Mouse (Mus musculus): ENCODE data around the gene Atp5f1. TPM values are rescaled to one million over a fixed set of nuclear protein-coding genes. Genes with fewer than 3 reads are reported as not detected.

Gene Atp5f1
- polyA plus RNA-seq, 1 experiment: 148 TPM

- TF ChIP-seq CTCF (IDR thresholded peaks at IDR 0.05; ENCODE audit: borderline replicate concordance, control insufficient read depth, extremely low read depth, insufficient read depth, low read length, poor library complexity) (no peak), POLR2A (IDR thresholded peaks at IDR 0.05; ENCODE audit: control insufficient read depth, extremely low read depth, insufficient read depth, low read length, poor library complexity) (no peak)
- H3K27me3 ChIP-seq (ENCODE audit: control insufficient read depth, insufficient read depth, low read length): no peaks in the 10 kb centered on the region
- 86% methylated on average over 11 of the region's 11 CpGs for WGBS
- DNase-seq: no peak
- peaks cover 24% of the 10 kb centered on the region for H3K4me1 ChIP-seq (replicated peaks; ENCODE audit: control insufficient read depth, insufficient read depth, low read length)
- no peak overlapping the region for H3K4me3 ChIP-seq (ENCODE audit: control insufficient read depth, insufficient read depth, low read length)
- no peaks in the 10 kb centered on the region for H3K36me3 ChIP-seq (ENCODE audit: control insufficient read depth, insufficient read depth, low read length)
- H3K27ac ChIP-seq (ENCODE audit: control insufficient read depth, insufficient read depth, low read length): no peak overlapping the region
Observed at GRCm38 (mm10) chr3:105898861-105899260, 61.0 kb downstream of the Atp5f1 start.

- Histone ChIP-seq H3K4me1 (replicated peaks; ENCODE audit: control insufficient read depth, insufficient read depth, low read length) (peaks cover 26% of the 10 kb centered on the region), H3K36me3 (ENCODE audit: control insufficient read depth, insufficient read depth, low read length) (no peaks in the 10 kb centered on the region), H3K27ac (ENCODE audit: control insufficient read depth, insufficient read depth, low read length) (no peak overlapping the region), H3K4me3 (ENCODE audit: control insufficient read depth, insufficient read depth, low read length) (no peak overlapping the region), H3K27me3 (ENCODE audit: control insufficient read depth, insufficient read depth, low read length) (no peaks in the 10 kb centered on the region)
- TF ChIP-seq CTCF (IDR thresholded peaks at IDR 0.05; ENCODE audit: borderline replicate concordance, control insufficient read depth, extremely low read depth, insufficient read depth, low read length, poor library complexity) (no peak), POLR2A (IDR thresholded peaks at IDR 0.05; ENCODE audit: control insufficient read depth, extremely low read depth, insufficient read depth, low read length, poor library complexity) (no peak)
- WGBS: 10% methylated on average over 2 of the region's 2 CpGs
- no peak for DNase-seq
Observed at GRCm38 (mm10) chr3:105898325-105898724, 61.6 kb downstream of the Atp5f1 start.

- Histone ChIP-seq H3K4me3 (ENCODE audit: control insufficient read depth, insufficient read depth, low read length) (no peak overlapping the region), H3K27ac (ENCODE audit: control insufficient read depth, insufficient read depth, low read length) (no peak overlapping the region), H3K4me1 (replicated peaks; ENCODE audit: control insufficient read depth, insufficient read depth, low read length) (peaks cover 39% of the 10 kb centered on the region), H3K27me3 (ENCODE audit: control insufficient read depth, insufficient read depth, low read length) (no peaks in the 10 kb centered on the region), H3K36me3 (ENCODE audit: control insufficient read depth, insufficient read depth, low read length) (no peaks in the 10 kb centered on the region)
- WGBS: 92% methylated on average over 3 of the region's 3 CpGs
- TF ChIP-seq CTCF (IDR thresholded peaks at IDR 0.05; ENCODE audit: borderline replicate concordance, control insufficient read depth, extremely low read depth, insufficient read depth, low read length, poor library complexity) (no peak), POLR2A (IDR thresholded peaks at IDR 0.05; ENCODE audit: control insufficient read depth, extremely low read depth, insufficient read depth, low read length, poor library complexity) (no peak)
- DNase-seq: no peak
Observed at GRCm38 (mm10) chr3:105896811-105897210, 63.1 kb downstream of the Atp5f1 start.

GRCm38 (mm10) chr3:105894601-105895592 is 65.0 kb downstream of the Atp5f1 start:
- TF ChIP-seq CTCF (IDR thresholded peaks at IDR 0.05; ENCODE audit: borderline replicate concordance, control insufficient read depth, extremely low read depth, insufficient read depth, low read length, poor library complexity) (peak; percentile 81; the same call in 1 of the 2 replicates), POLR2A (IDR thresholded peaks at IDR 0.05; ENCODE audit: control insufficient read depth, extremely low read depth, insufficient read depth, low read length, poor library complexity) (no peak)
- DNase-seq: peak; percentile 83
- Histone ChIP-seq H3K36me3 (ENCODE audit: control insufficient read depth, insufficient read depth, low read length) (no peaks in the 10 kb centered on the region), H3K4me3 (ENCODE audit: control insufficient read depth, insufficient read depth, low read length) (peak overlapping the region; percentile 27), H3K27ac (ENCODE audit: control insufficient read depth, insufficient read depth, low read length) (peak overlapping the region; percentile 80), H3K4me1 (replicated peaks; ENCODE audit: control insufficient read depth, insufficient read depth, low read length) (peaks cover 46% of the 10 kb centered on the region), H3K27me3 (ENCODE audit: control insufficient read depth, insufficient read depth, low read length) (no peaks in the 10 kb centered on the region)
- 5% methylated on average over 23 of the region's 23 CpGs for WGBS

- no peaks in the 10 kb centered on the region for H3K36me3 ChIP-seq (ENCODE audit: control insufficient read depth, insufficient read depth, low read length)
- H3K27me3 ChIP-seq (ENCODE audit: control insufficient read depth, insufficient read depth, low read length): no peaks in the 10 kb centered on the region
- no peak overlapping the region for H3K4me3 ChIP-seq (ENCODE audit: control insufficient read depth, insufficient read depth, low read length)
- TF ChIP-seq CTCF (IDR thresholded peaks at IDR 0.05; ENCODE audit: borderline replicate concordance, control insufficient read depth, extremely low read depth, insufficient read depth, low read length, poor library complexity): no peak
- no peak for TF ChIP-seq POLR2A (IDR thresholded peaks at IDR 0.05; ENCODE audit: control insufficient read depth, extremely low read depth, insufficient read depth, low read length, poor library complexity)
- peak overlapping the region; percentile 80 for H3K27ac ChIP-seq (ENCODE audit: control insufficient read depth, insufficient read depth, low read length)
- 41% methylated on average over 6 of the region's 6 CpGs for WGBS
- DNase-seq: peak; percentile 23
- H3K4me1 ChIP-seq (replicated peaks; ENCODE audit: control insufficient read depth, insufficient read depth, low read length): peaks cover 46% of the 10 kb centered on the region
Observed at GRCm38 (mm10) chr3:105893941-105894391, 65.9 kb downstream of the Atp5f1 start.

Other genes with a start within 250 kb of the Atp5f1 start
- 11.8 and 14.4 TPM in 2 replicates for gene Rap1a, start 158.8 kb downstream of the Atp5f1 start, polyA plus RNA-seq (2012; rRNA removed)
- gene Adora3, start 89.2 kb downstream of the Atp5f1 start, polyA plus RNA-seq (2012; rRNA removed): 0.68 and 0.90 TPM in 2 replicates
- gene Tmigd3, start 89.2 kb downstream of the Atp5f1 start, polyA plus RNA-seq (2012; rRNA removed): 0.82 and 1.1 TPM in 2 replicates
- gene I830077J02Rik, start 27.4 kb downstream of the Atp5f1 start, polyA plus RNA-seq (2012; rRNA removed): 2.6 and 3.7 TPM in 2 replicates
- 46.1 and 56.1 TPM in 2 replicates for gene Wdr77, start 730 bp downstream of the Atp5f1 start, polyA plus RNA-seq (2012; rRNA removed)
- 3.5 and 3.9 TPM in 2 replicates for gene Ovgp1, start 13.6 kb upstream of the Atp5f1 start, polyA plus RNA-seq (2012; rRNA removed)
- gene Pifo, start 54.5 kb upstream of the Atp5f1 start, polyA plus RNA-seq (2012; rRNA removed): 0.19 and 0.29 TPM in 2 replicates
- gene Chil5, start 72.7 kb upstream of the Atp5f1 start, polyA plus RNA-seq (2012; rRNA removed): 0.12 and 0.27 TPM in 2 replicates
- gene Chia1, start 153.1 kb upstream of the Atp5f1 start, polyA plus RNA-seq (2012; rRNA removed): 0.20 TPM in 2 replicates
- 2.2 and 3.3 TPM in 2 replicates for gene Chil3, start 207.5 kb upstream of the Atp5f1 start, polyA plus RNA-seq (2012; rRNA removed)